Mouse (Mus musculus): ENCODE measurements around the gene Slc35f4.

DNA sequence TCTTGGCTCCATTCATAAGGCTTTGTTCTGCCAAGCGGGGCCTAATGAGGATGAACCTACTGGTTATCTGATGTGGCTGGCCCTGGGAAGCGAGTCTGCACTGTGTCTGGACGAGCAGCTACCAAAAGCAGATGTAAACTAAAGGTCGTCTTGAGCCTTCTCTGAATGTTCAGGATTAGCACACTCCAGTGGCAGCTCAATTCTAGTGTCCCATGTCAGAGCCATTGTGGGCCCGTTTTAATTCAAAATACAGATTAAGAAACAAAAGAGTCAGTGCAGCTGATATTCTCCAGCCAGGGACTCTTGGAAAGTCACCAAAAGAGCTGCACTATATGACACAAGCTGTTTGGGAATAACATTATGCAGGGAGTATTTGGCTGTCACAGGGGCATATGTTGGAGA is 214.8 kb downstream of the Slc35f4 start:
- TF ChIP-seq CTCF (IDR thresholded peaks at IDR 0.05; ENCODE audit: low read depth) (no peak), EP300 (optimal IDR thresholded peaks at IDR 0.05) (no peak)

All from stomach, postnatal 0 days (tissue).